Mouse (Mus musculus) intestine, postnatal 0 days (tissue): ENCODE measurements around the gene Fig4. TPM values are rescaled to one million over a fixed set of nuclear protein-coding genes. Genes with fewer than 3 reads are reported as not detected.

Experiments used
- ATAC-seq: fragments of 200-750 bp; cut with Nextera tagmentation; 2 replicates; pipeline ENCODE4 v1.8.0; 2017; ENCODE audit warnings: mild to moderate bottlenecking, moderate TSS enrichment, moderate library complexity
- H3K27ac ChIP-seq: fragments of 300-500 bp; sonication (generic); 2 replicates; pipeline ENCODE4 v1.5.1; 2014; ENCODE audit warnings: mild to moderate bottlenecking, low read depth, low read length, moderate library complexity
- H3K27me3 ChIP-seq: fragments of 300-500 bp; sonication (generic); replicated peaks from 2 replicates; pipeline ENCODE4 v1.6.1; 2014; ENCODE audit warnings: low read length, mixed read lengths; ENCODE audit not compliant: control insufficient read depth, insufficient read depth
- H3K36me3 ChIP-seq: fragments of 300-500 bp; sonication (generic); 2 replicates; pipeline ENCODE4 v1.6.1; 2014; ENCODE audit warnings: mild to moderate bottlenecking, moderate library complexity; ENCODE audit not compliant: control insufficient read depth, insufficient read depth
- H3K4me1 ChIP-seq: fragments of 300-500 bp; sonication (generic); replicated peaks from 2 replicates; pipeline ENCODE4 v1.6.1; 2014; ENCODE audit warnings: antibody characterized with exemption, low read length, mixed read lengths; ENCODE audit not compliant: control insufficient read depth, insufficient read depth
- H3K4me2 ChIP-seq: fragments of 300-500 bp; sonication (generic); replicated peaks from 2 replicates; pipeline ENCODE4 v1.6.1; 2014; ENCODE audit warnings: low read depth, mild to moderate bottlenecking, moderate library complexity
- H3K4me3 ChIP-seq: fragments of 300-500 bp; sonication (generic); 2 replicates; pipeline ENCODE4 v1.5.1; 2014; ENCODE audit warnings: low read depth, low read length
- H3K9ac ChIP-seq: fragments of 300-500 bp; sonication (generic); 2 replicates; pipeline ENCODE4 v1.6.1; 2014; ENCODE audit warnings: mild to moderate bottlenecking, low read depth, low read length
- H3K9me3 ChIP-seq: fragments of 300-500 bp; sonication (generic); 2 replicates; pipeline ENCODE4 v1.6.1; 2016; ENCODE audit warnings: mixed run types; ENCODE audit not compliant: control insufficient read depth
- CTCF ChIP-seq: sonication (generic); IDR thresholded peaks from 2 replicates; pipeline ENCODE4 v1.5.1; 2016; ENCODE audit warnings: low read depth, mild to moderate bottlenecking, control low read depth, antibody characterized with exemption, moderate library complexity
- WGBS: fragments of 180-500 bp; shearing (Covaris S2); extraction: QIAGEN DNeasy Blood & Tissue Kit; methylation state at CpG from one replicate; pipeline ENCODE4 v1.1.7; 2014; 5-methylcytosine and 5-hydroxymethylcytosine counted together
- polyA plus RNA-seq: library from polyadenylated mRNA; unstranded; fragments of >200 nt; fragmentation: Nextera tagmentation; extraction: Ambion mirVana; gene quantifications from 2 replicates; pipeline ENCODE4 v1.2.1, GENCODE M21; 2015

Fig4 gene
- polyA plus RNA-seq, 1 experiment from 2014 or later, result 10.6 TPM

GRCm38 (mm10) chr10:41218897-41219296 lies 84.2 kb downstream of the Fig4 start:
- no peaks in the 10 kb centered on the region; the same call in 1 of the 2 replicates for H3K36me3 ChIP-seq
- ATAC-seq, result no peak
- H3K27me3 ChIP-seq, result no peaks in the 10 kb centered on the region
- 92% methylated on average over 10 of the region's 10 CpGs for WGBS
- H3K9me3 ChIP-seq, result no peaks in the 10 kb centered on the region
- TF ChIP-seq CTCF, result no peak
- no peaks in the 10 kb centered on the region for H3K4me1 ChIP-seq
- no peak overlapping the region for H3K27ac ChIP-seq
- H3K4me2 ChIP-seq, result no peak overlapping the region
- no peak overlapping the region for H3K9ac ChIP-seq
- H3K4me3 ChIP-seq, result no peak overlapping the region

DNA sequence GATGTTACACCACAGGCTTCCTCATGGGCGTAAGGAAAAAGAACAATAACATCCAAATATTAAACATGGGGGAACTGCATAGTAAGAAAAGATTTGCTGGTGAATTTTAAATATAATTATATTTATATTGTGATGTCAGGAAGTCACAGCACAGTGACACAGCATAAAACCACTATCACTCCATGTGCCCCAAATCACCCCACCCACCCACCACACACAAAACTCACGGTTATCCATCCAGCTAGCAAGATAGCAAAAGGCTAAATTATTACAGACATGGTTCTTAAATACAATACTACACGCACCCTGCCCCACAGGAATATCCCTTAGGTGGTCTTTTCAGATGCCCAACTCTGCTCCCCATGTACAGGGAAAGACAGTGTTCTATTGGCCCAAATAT lies 89.0 kb downstream of the Fig4 start:
- 82% methylated on average over 3 of the region's 3 CpGs for WGBS
- Histone ChIP-seq H3K4me1 (no peaks in the 10 kb centered on the region), H3K4me2 (no peak overlapping the region), H3K36me3 (no peaks in the 10 kb centered on the region; the same call in 1 of the 2 replicates), H3K9me3 (no peaks in the 10 kb centered on the region), H3K27ac (no peak overlapping the region), H3K4me3 (no peak overlapping the region), H3K27me3 (no peaks in the 10 kb centered on the region), H3K9ac (no peak overlapping the region)
- no peak for ATAC-seq
- no peak for TF ChIP-seq CTCF

DNA sequence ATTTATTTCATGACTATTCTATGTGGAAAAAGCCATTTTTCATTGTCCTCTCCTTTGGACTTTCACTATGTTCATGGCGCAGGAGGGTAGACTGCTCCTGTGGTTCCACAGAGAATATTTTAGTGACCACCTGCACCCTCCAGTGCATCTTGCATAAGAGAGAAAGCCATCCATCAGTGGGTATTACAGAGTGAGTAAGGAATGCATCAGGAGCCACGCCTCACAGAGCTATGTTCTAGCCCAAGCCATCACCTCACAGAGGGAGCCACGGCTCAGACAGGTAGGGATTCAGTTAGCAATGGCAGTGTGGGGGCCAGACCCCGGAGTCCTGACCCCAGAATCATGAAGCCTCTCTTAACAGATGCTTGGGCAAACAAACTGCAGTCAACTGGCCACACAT lies 93.5 kb downstream of the Fig4 start:
- WGBS, result 60% methylated on average over 4 of the region's 4 CpGs
- H3K27ac ChIP-seq, result no peak overlapping the region
- TF ChIP-seq CTCF, result no peak
- no peak overlapping the region for H3K4me3 ChIP-seq
- no peak overlapping the region for H3K9ac ChIP-seq
- no peak for ATAC-seq
- no peak overlapping the region for H3K4me2 ChIP-seq
- H3K4me1 ChIP-seq, result no peaks in the 10 kb centered on the region
- no peaks in the 10 kb centered on the region for H3K9me3 ChIP-seq
- no peaks in the 10 kb centered on the region for H3K27me3 ChIP-seq
- no peaks in the 10 kb centered on the region for H3K36me3 ChIP-seq

GRCm38 (mm10) chr10:41208860-41209377 lies 94.1 kb downstream of the Fig4 start:
- Histone ChIP-seq H3K4me2 (no peak overlapping the region), H3K27me3 (no peaks in the 10 kb centered on the region), H3K4me3 (no peak overlapping the region), H3K27ac (no peak overlapping the region), H3K9me3 (no peaks in the 10 kb centered on the region), H3K4me1 (no peaks in the 10 kb centered on the region), H3K36me3 (no peaks in the 10 kb centered on the region), H3K9ac (no peak overlapping the region)
- TF ChIP-seq CTCF, result no peak
- ATAC-seq, result no peak
- WGBS, result 63% methylated on average over 6 of the region's 6 CpGs

- WGBS, result 58% methylated on average over 2 of the region's 2 CpGs
- no peak overlapping the region for H3K4me2 ChIP-seq
- H3K4me3 ChIP-seq, result no peak overlapping the region
- H3K36me3 ChIP-seq, result no peaks in the 10 kb centered on the region
- no peak for ATAC-seq
- H3K9ac ChIP-seq, result no peak overlapping the region
- no peaks in the 10 kb centered on the region for H3K27me3 ChIP-seq
- no peaks in the 10 kb centered on the region for H3K9me3 ChIP-seq
- no peak overlapping the region for H3K27ac ChIP-seq
- H3K4me1 ChIP-seq, result no peaks in the 10 kb centered on the region
- TF ChIP-seq CTCF, result no peak
Observed at GRCm38 (mm10) chr10:41205647-41206046, 97.4 kb downstream of the Fig4 start.

GRCm38 (mm10) chr10:41204637-41205315 lies 98.3 kb downstream of the Fig4 start:
- Histone ChIP-seq H3K4me2 (no peak overlapping the region), H3K9me3 (no peaks in the 10 kb centered on the region), H3K27ac (no peak overlapping the region), H3K27me3 (no peaks in the 10 kb centered on the region), H3K4me1 (no peaks in the 10 kb centered on the region), H3K36me3 (no peaks in the 10 kb centered on the region), H3K4me3 (no peak overlapping the region), H3K9ac (no peak overlapping the region)
- no peak for ATAC-seq
- 54% methylated on average over 11 of the region's 11 CpGs for WGBS
- no peak for TF ChIP-seq CTCF
